Mouse (Mus musculus) brain, embryonic 18.5 days (tissue): ENCODE data around the gene Vmn1r203.
"Not testable (repeated sequence)": the region's sequence is repeated elsewhere in the genome, so short reads cannot be mapped to it uniquely, and the experiment has no call there.

Experiments used
- DNase-seq: peaks from one replicate; pipeline ENCODE4 v3.0.0-alpha.2; 2012; ENCODE audit warnings: low read depth, low spot score

Vmn1r203 gene

GRCm38 (mm10) chr13:22517814-22518213 lies at the start of gene Vmn1r203:
Vmn1r203 (plus strand) TSS chr13:22518114.
- no peak for DNase-seq

DNA sequence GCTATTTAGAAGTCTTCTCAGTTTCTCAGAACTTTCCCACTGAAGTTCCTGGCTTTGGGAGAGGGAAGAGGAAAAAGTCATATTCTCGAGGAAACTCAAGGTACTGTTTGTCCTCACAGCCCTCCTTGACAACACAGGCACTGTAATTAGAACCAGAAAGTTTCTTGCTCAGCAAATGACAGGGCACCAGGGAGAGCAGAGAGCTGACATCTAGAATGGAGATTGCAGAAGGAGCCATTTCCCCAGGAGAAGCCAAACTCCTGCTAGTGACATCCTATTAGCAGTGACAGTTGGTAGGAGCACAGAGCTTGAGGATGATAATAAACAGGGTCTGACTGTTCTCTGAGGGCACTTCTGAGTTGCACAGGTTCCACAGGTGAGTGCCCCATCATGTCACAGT lies 46.3 kb upstream of the Vmn1r203 start, which contains the start of gene Vmn1r201:
TSS of gene Vmn1r201 (plus strand) at position 301 of the 400 bp plus-strand sequence.
- DNase-seq, result no peak

DNA sequence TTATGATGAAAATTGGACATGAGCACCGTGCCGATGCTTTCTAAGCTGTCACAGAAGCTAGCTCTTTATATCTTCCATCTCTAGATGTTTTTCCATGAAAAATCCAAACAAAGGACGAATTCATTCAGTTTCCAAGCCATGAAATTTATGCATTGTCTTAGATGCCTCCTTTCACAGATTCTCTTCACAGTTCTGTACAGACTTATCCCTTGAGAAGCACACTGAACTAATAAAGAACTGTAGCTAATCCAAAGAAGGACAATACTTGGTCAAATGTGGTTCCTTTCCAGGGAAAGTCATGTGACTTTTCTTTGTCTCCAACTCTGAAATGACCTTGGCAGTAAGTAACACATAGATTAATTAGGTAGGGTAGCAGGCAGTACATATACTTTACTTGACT lies 15.5 kb upstream of the Vmn1r203 start:
- no peak for DNase-seq

- DNase-seq, result no peak
Measured at GRCm38 (mm10) chr13:22505281-22505680, 12.6 kb upstream of the Vmn1r203 start, which contains the start of gene Vmn1r202. Vmn1r202 (minus strand) TSS chr13:22505381.

DNA sequence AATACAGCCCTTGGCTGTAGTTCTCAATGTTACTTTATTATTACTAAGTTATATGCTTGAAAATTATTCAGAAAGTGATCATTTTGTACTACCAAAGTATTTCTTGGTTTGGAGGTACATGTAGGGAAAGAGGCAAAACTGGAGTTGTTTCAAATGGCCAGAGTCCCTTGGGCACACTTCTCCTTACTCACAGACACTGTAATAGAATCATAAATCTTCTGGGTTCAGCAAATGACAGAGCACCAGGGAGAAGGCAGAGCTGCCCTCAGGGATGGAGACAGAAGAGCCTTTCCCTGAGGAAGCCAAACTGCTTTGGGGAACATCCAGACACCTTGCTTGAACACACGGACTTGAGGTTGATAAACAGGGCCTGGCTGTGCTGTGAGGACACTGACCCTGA lies 35.0 kb downstream of the Vmn1r203 start, which contains the start of gene Vmn1r204:
TSS of gene Vmn1r204 (plus strand) at position 301 of the 400 bp plus-strand sequence.
- DNase-seq, result not testable (repeated sequence)

DNA sequence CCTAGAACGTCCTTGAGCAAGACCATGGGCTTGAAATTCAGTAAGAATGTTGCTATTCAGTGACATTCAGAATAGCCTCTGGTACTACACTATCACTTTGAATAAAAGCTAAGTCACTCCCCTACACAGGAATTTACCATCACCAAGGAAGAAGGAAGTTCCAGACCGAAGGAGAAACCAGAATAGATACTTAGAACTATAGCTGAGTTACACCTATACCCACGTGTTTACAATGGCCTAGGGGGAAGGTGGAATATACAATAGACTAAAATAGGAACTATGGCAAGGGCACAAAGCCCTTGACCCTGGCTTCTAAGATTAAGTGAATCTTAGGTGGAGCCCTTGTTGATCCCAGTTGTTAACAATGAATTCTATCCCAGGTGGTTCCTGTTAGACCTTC lies 57.0 kb downstream of the Vmn1r203 start:
- DNase-seq, result not testable (repeated sequence)
